Mouse (Mus musculus) kidney, adult 2 months (tissue): ENCODE data around the gene Midn. TPM values are rescaled to one million over a fixed set of nuclear protein-coding genes. Genes with fewer than 3 reads are reported as not detected.
A peak's percentile ranks its signal among the peaks of the same experiment; 100 is the strongest.
"Not testable (repeated sequence)": the region's sequence is repeated elsewhere in the genome, so short reads cannot be mapped to it uniquely, and the experiment has no call there.

Experiments
- DNase-seq: peaks from one replicate; pipeline ENCODE4 v3.0.0; 2021
- H3K27ac ChIP-seq: fragments of 200-500 bp; 2 replicates; pipeline ENCODE4 v1.5.1; 2012; ENCODE audit warnings: low read depth, low read length, control low read depth, inconsistent platforms; ENCODE audit not compliant: insufficient read depth
- H3K27me3 ChIP-seq: fragments of 200-500 bp; replicated peaks from 2 replicates; pipeline ENCODE4 v1.6.1; 2012; ENCODE audit warnings: mild to moderate bottlenecking, moderate library complexity, low read length, inconsistent platforms; ENCODE audit not compliant: control insufficient read depth, insufficient read depth
- H3K36me3 ChIP-seq: fragments of 200-500 bp; 2 replicates; pipeline ENCODE4 v1.6.1; 2012; ENCODE audit warnings: mild to moderate bottlenecking, moderate library complexity, low read length, inconsistent platforms; ENCODE audit not compliant: control insufficient read depth, insufficient read depth
- H3K4me1 ChIP-seq: fragments of 200-500 bp; 2 replicates; pipeline ENCODE4 v1.6.1; 2011; ENCODE audit warnings: low read length; ENCODE audit not compliant: control insufficient read depth, insufficient read depth
- H3K4me3 ChIP-seq: fragments of 200-500 bp; 2 replicates; pipeline ENCODE4 v1.5.1; 2011; ENCODE audit warnings: mild to moderate bottlenecking, low read depth, low read length, control low read depth; ENCODE audit not compliant: insufficient read depth
- CTCF ChIP-seq: fragments of 200-500 bp; conservative IDR thresholded peaks from 2 replicates; pipeline ENCODE4 v1.5.1; 2011; ENCODE audit warnings: low read depth, mild to moderate bottlenecking, control low read depth, low read length, moderate library complexity, mixed read lengths; ENCODE audit not compliant: insufficient read depth, insufficient read length
- POLR2A ChIP-seq: fragments of 200-500 bp; IDR thresholded peaks from one replicate; pipeline ENCODE4 v1.6.1; 2011; ENCODE audit warnings: low read depth, low read length, control low read depth
- WGBS: fragments of 180-500 bp; shearing (Covaris S2); methylation state at CpG from one replicate; pipeline ENCODE4 v1.1.7; 2018; 5-methylcytosine and 5-hydroxymethylcytosine counted together
- polyA plus RNA-seq: library from polyadenylated mRNA; depleted of rRNA; stranded (reverse); fragments of >200 nt; gene quantifications from 2 replicates; pipeline ENCODE4 v1.2.3, GENCODE M21; 2012

Midn gene
- polyA plus RNA-seq, 1 experiment, result 67.0 TPM

- DNase-seq, result peak; percentile 99
- Histone ChIP-seq H3K27me3 (no peaks in the 10 kb centered on the region), H3K4me1 (peaks cover 21% of the 10 kb centered on the region), H3K36me3 (no peaks in the 10 kb centered on the region), H3K27ac (peak overlapping the region; percentile 54), H3K4me3 (peak overlapping the region; percentile 36)
- TF ChIP-seq POLR2A (peak; percentile 82), CTCF (peak; percentile 100; the same call in 1 of the 2 replicates)
- WGBS, result under 1% methylated on average over 17 of the region's 17 CpGs
Observed at GRCm38 (mm10) chr10:80164998-80165344, 16.9 kb downstream of the Midn start.

- no peaks in the 10 kb centered on the region for H3K27me3 ChIP-seq
- DNase-seq, result peak; percentile 68
- peak within 1 kb of the TSS; percentile 54 for H3K27ac ChIP-seq
- TF ChIP-seq POLR2A, result no peak
- TF ChIP-seq CTCF, result no peak
- peaks cover 3% of the 10 kb centered on the region; the same call in 1 of the 2 replicates for H3K36me3 ChIP-seq
- H3K4me1 ChIP-seq, result peaks cover 16% of the 10 kb centered on the region
- peak within 1 kb of the TSS; percentile 36 for H3K4me3 ChIP-seq
- 25% methylated on average over 20 of the region's 20 CpGs for WGBS
Observed at GRCm38 (mm10) chr10:80165392-80166128, 17.5 kb downstream of the Midn start, which contains the start of gene Cirbp. Gene Cirbp, plus strand, starts transcription at chr10:80165985.

- not testable (repeated sequence) for H3K36me3 ChIP-seq, H3K27ac ChIP-seq, H3K27me3 ChIP-seq, H3K4me3 ChIP-seq, DNase-seq
- H3K4me1 ChIP-seq, result peaks cover 14% of the 10 kb centered on the region
- 83% methylated on average over 4 of the region's 4 CpGs for WGBS
Observed at GRCm38 (mm10) chr10:80166136-80166535, 18.1 kb downstream of the Midn start.

- peaks cover 4% of the 10 kb centered on the region for H3K4me1 ChIP-seq
- WGBS, result under 1% methylated on average over 55 of the region's 55 CpGs
- peak; percentile 94 for TF ChIP-seq POLR2A
- TF ChIP-seq CTCF, result no peak
- no peaks in the 10 kb centered on the region for H3K27me3 ChIP-seq
- H3K4me3 ChIP-seq, result peak overlapping the region; percentile 81
- peak; percentile 99 for DNase-seq
- peak overlapping the region; percentile 94 for H3K27ac ChIP-seq
- H3K36me3 ChIP-seq, result peaks cover 4% of the 10 kb centered on the region; the same call in 1 of the 2 replicates
Observed at GRCm38 (mm10) chr10:80167460-80168037, 19.5 kb downstream of the Midn start.

GRCm38 (mm10) chr10:80168038-80168661, 20.1 kb downstream of the Midn start:
- H3K4me3 ChIP-seq, result peak overlapping the region; percentile 81

GRCm38 (mm10) chr10:80169070-80169469, 21.0 kb downstream of the Midn start:
- no peak overlapping the region for H3K4me3 ChIP-seq
- no peak overlapping the region for H3K27ac ChIP-seq
- no peak for DNase-seq
- no peak for TF ChIP-seq POLR2A
- no peak for TF ChIP-seq CTCF
- H3K4me1 ChIP-seq, result peaks cover 3% of the 10 kb centered on the region
- H3K27me3 ChIP-seq, result no peaks in the 10 kb centered on the region
- peaks cover 4% of the 10 kb centered on the region; the same call in 1 of the 2 replicates for H3K36me3 ChIP-seq
- WGBS, result 44% methylated on average over 1 of the region's 1 CpGs

More at GRCm38 (mm10) chr10:80168038-80168661, 20.1 kb downstream of the Midn start:
- Histone ChIP-seq H3K27ac (peak overlapping the region; percentile 94), H3K4me1 (peaks cover 4% of the 10 kb centered on the region), H3K36me3 (peaks cover 4% of the 10 kb centered on the region; the same call in 1 of the 2 replicates), H3K27me3 (no peaks in the 10 kb centered on the region)
- WGBS, result under 1% methylated on average over 48 of the region's 48 CpGs
- TF ChIP-seq POLR2A, result no peak
- TF ChIP-seq CTCF, result no peak
- peak; percentile 97 for DNase-seq

GRCm38 (mm10) chr10:80169651-80170050, 21.6 kb downstream of the Midn start:
- WGBS, result 74% methylated on average over 7 of the region's 7 CpGs
- H3K4me1 ChIP-seq, result no peaks in the 10 kb centered on the region; the same call in 1 of the 2 replicates
- no peaks in the 10 kb centered on the region for H3K27me3 ChIP-seq
- no peak overlapping the region for H3K27ac ChIP-seq
- H3K4me3 ChIP-seq, result no peak overlapping the region
- H3K36me3 ChIP-seq, result peaks cover 4% of the 10 kb centered on the region; the same call in 1 of the 2 replicates
- TF ChIP-seq POLR2A (no peak), CTCF (no peak)
- DNase-seq, result no peak
